Mouse (Mus musculus): ENCODE results near the gene Adgrv1. TPM values are rescaled to one million over a fixed set of nuclear protein-coding genes. Genes with fewer than 3 reads are reported as not detected.
A peak's percentile ranks its signal among the peaks of the same experiment; 100 is the strongest.

Gene Adgrv1
- polyA plus RNA-seq, 1 experiment from 2014 or later, result 14.7 TPM

GRCm38 (mm10) chr13:81369564-81369963, 263.4 kb downstream of the Adgrv1 start:
- Histone ChIP-seq H3K9ac (ENCODE audit: low read length) (no peak overlapping the region), H3K4me2 (ENCODE audit: low read length) (no peak overlapping the region), H3K36me3 (ENCODE audit: control insufficient read depth, insufficient read depth, low read length) (no peaks in the 10 kb centered on the region), H3K4me3 (ENCODE audit: low read depth, low read length) (no peak overlapping the region), H3K9me3 (replicated peaks; ENCODE audit: control insufficient read depth, low read length) (no peaks in the 10 kb centered on the region), H3K4me1 (ENCODE audit: control insufficient read depth, insufficient read depth, low read length) (no peaks in the 10 kb centered on the region), H3K27me3 (replicated peaks; ENCODE audit: control insufficient read depth, insufficient read depth, low read length) (no peaks in the 10 kb centered on the region), H3K27ac (ENCODE audit: low read depth, low read length) (no peak overlapping the region)
- DNase-seq (ENCODE audit: low spot score), result peak; percentile 42
- ATAC-seq, result peak; percentile 42; the same call in 1 of the 2 replicates
- WGBS, result 87% methylated on average over 2 of the region's 2 CpGs

DNA sequence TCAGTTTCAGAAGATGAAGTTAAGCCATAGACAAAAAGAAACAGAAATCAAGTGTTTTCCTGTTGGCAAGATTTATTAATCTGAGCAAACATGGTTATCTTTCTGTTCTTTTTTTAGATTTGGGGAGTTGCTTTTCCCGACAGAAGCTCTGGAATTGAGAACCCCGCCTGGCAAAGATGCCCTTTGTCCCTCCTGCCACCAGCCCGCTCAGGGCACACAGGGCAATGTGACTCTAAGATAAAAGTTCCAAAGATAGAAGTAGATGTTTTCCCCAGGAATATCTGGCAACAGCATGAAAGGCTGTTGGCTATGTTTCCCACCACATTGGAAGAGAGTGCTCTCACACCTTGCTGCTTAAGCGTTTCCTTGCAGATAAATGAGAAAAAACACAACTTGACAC, 264.0 kb downstream of the Adgrv1 start:
- 87% methylated on average over 4 of the region's 4 CpGs for WGBS
- no peak for DNase-seq (ENCODE audit: low spot score)
- Histone ChIP-seq H3K27me3 (replicated peaks; ENCODE audit: control insufficient read depth, insufficient read depth, low read length) (no peaks in the 10 kb centered on the region), H3K9me3 (replicated peaks; ENCODE audit: control insufficient read depth, low read length) (no peaks in the 10 kb centered on the region), H3K4me2 (ENCODE audit: low read length) (no peak overlapping the region), H3K4me3 (ENCODE audit: low read depth, low read length) (no peak overlapping the region), H3K9ac (ENCODE audit: low read length) (no peak overlapping the region), H3K27ac (ENCODE audit: low read depth, low read length) (no peak overlapping the region), H3K36me3 (ENCODE audit: control insufficient read depth, insufficient read depth, low read length) (no peaks in the 10 kb centered on the region), H3K4me1 (ENCODE audit: control insufficient read depth, insufficient read depth, low read length) (no peaks in the 10 kb centered on the region)
- ATAC-seq, result no peak

DNA sequence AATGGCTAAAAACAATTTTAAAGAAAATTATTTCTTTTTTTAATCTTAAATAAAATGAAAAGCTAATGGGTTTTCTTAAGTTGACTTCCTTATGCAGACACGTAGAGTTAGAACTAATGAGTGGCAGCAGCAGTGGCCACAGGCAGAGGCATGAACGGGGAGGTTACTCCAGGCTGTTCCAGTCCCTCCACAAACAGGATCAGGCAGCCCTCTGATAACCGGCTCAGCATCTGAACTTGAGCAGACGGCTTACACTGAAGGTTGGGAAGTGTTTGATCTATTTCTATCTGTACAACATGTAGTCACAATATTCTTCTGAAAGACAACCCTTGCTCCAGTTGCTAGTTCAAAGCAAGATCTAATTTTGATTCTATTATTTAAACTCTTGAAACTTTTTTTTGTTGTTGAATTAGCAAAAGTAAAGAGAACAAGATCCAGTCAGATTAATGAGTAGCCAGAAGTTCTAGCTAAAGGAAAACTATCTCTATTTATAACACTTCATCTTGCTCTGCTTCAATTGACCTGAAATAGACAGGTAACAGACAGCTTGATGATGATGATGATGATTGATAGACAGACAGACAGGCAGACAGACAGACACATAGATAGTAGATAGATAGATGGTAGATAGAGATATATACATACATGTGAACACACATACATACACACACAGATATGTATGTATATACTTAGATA, 265.1 kb downstream of the Adgrv1 start:
- Histone ChIP-seq H3K27me3 (replicated peaks; ENCODE audit: control insufficient read depth, insufficient read depth, low read length) (no peaks in the 10 kb centered on the region), H3K4me1 (ENCODE audit: control insufficient read depth, insufficient read depth, low read length) (no peaks in the 10 kb centered on the region), H3K4me2 (ENCODE audit: low read length) (no peak overlapping the region), H3K36me3 (ENCODE audit: control insufficient read depth, insufficient read depth, low read length) (no peaks in the 10 kb centered on the region), H3K9ac (ENCODE audit: low read length) (no peak overlapping the region), H3K4me3 (ENCODE audit: low read depth, low read length) (no peak overlapping the region), H3K27ac (ENCODE audit: low read depth, low read length) (no peak overlapping the region), H3K9me3 (replicated peaks; ENCODE audit: control insufficient read depth, low read length) (no peaks in the 10 kb centered on the region)
- no peak for DNase-seq (ENCODE audit: low spot score)
- no peak for ATAC-seq
- 81% methylated on average over 4 of the region's 4 CpGs for WGBS

GRCm38 (mm10) chr13:81360338-81360737, 272.6 kb downstream of the Adgrv1 start:
- 95% methylated on average over 2 of the region's 2 CpGs for WGBS
- Histone ChIP-seq H3K4me2 (ENCODE audit: low read length) (no peak overlapping the region), H3K9ac (ENCODE audit: low read length) (no peak overlapping the region), H3K27ac (ENCODE audit: low read depth, low read length) (no peak overlapping the region), H3K27me3 (replicated peaks; ENCODE audit: control insufficient read depth, insufficient read depth, low read length) (no peaks in the 10 kb centered on the region), H3K36me3 (ENCODE audit: control insufficient read depth, insufficient read depth, low read length) (no peaks in the 10 kb centered on the region), H3K4me1 (ENCODE audit: control insufficient read depth, insufficient read depth, low read length) (no peaks in the 10 kb centered on the region), H3K9me3 (replicated peaks; ENCODE audit: control insufficient read depth, low read length) (no peaks in the 10 kb centered on the region), H3K4me3 (ENCODE audit: low read depth, low read length) (no peak overlapping the region)
- ATAC-seq (no peak), DNase-seq (ENCODE audit: low spot score) (no peak)

DNA sequence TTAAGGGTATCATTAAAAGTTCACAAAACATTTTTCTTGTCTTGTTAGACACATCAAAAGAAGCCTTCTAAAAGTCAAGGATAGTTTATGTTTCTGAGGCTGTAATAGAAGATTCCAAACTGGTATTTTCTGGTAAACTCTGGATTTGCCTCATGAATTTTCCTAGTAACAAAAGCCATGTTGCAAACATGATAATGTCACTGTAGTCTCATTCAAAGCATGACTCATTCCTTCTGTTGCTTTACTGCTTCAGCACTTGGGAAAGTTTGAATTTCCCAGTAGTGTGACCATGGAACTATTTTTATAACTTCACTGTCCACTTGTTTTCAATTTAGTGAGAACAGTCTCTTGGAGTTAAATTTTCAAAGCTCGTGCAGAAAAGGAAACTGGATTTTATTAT, 274.2 kb downstream of the Adgrv1 start:
- ATAC-seq (no peak), DNase-seq (ENCODE audit: low spot score) (no peak)
- no peaks in the 10 kb centered on the region for H3K36me3 ChIP-seq (ENCODE audit: control insufficient read depth, insufficient read depth, low read length)
- H3K4me2 ChIP-seq (ENCODE audit: low read length), result no peak overlapping the region
- no peak overlapping the region for H3K27ac ChIP-seq (ENCODE audit: low read depth, low read length)
- WGBS, result 93% methylated on average over 1 of the region's 1 CpGs
- H3K9me3 ChIP-seq (replicated peaks; ENCODE audit: control insufficient read depth, low read length), result no peaks in the 10 kb centered on the region
- H3K27me3 ChIP-seq (replicated peaks; ENCODE audit: control insufficient read depth, insufficient read depth, low read length), result no peaks in the 10 kb centered on the region
- H3K4me3 ChIP-seq (ENCODE audit: low read depth, low read length), result no peak overlapping the region
- H3K9ac ChIP-seq (ENCODE audit: low read length), result no peak overlapping the region
- no peaks in the 10 kb centered on the region for H3K4me1 ChIP-seq (ENCODE audit: control insufficient read depth, insufficient read depth, low read length)

GRCm38 (mm10) chr13:81358365-81358764, 274.6 kb downstream of the Adgrv1 start:
- H3K27ac ChIP-seq (ENCODE audit: low read depth, low read length), result no peak overlapping the region
- WGBS, result 92% methylated on average over 4 of the region's 4 CpGs
- no peak overlapping the region for H3K4me3 ChIP-seq (ENCODE audit: low read depth, low read length)
- ATAC-seq (no peak), DNase-seq (ENCODE audit: low spot score) (no peak)
- H3K4me2 ChIP-seq (ENCODE audit: low read length), result no peak overlapping the region
- H3K9ac ChIP-seq (ENCODE audit: low read length), result no peak overlapping the region
- no peaks in the 10 kb centered on the region for H3K4me1 ChIP-seq (ENCODE audit: control insufficient read depth, insufficient read depth, low read length)
- H3K9me3 ChIP-seq (replicated peaks; ENCODE audit: control insufficient read depth, low read length), result no peaks in the 10 kb centered on the region
- no peaks in the 10 kb centered on the region for H3K36me3 ChIP-seq (ENCODE audit: control insufficient read depth, insufficient read depth, low read length)
- no peaks in the 10 kb centered on the region for H3K27me3 ChIP-seq (replicated peaks; ENCODE audit: control insufficient read depth, insufficient read depth, low read length)

GRCm38 (mm10) chr13:81357215-81357614, 275.7 kb downstream of the Adgrv1 start:
- peak; percentile 42 for DNase-seq (ENCODE audit: low spot score)
- Histone ChIP-seq H3K4me2 (ENCODE audit: low read length) (no peak overlapping the region), H3K9me3 (replicated peaks; ENCODE audit: control insufficient read depth, low read length) (no peaks in the 10 kb centered on the region), H3K27ac (ENCODE audit: low read depth, low read length) (no peak overlapping the region), H3K4me1 (ENCODE audit: control insufficient read depth, insufficient read depth, low read length) (no peaks in the 10 kb centered on the region), H3K27me3 (replicated peaks; ENCODE audit: control insufficient read depth, insufficient read depth, low read length) (no peaks in the 10 kb centered on the region), H3K4me3 (ENCODE audit: low read depth, low read length) (no peak overlapping the region), H3K9ac (ENCODE audit: low read length) (no peak overlapping the region), H3K36me3 (ENCODE audit: control insufficient read depth, insufficient read depth, low read length) (no peaks in the 10 kb centered on the region)
- ATAC-seq, result no peak; the same call in 1 of the 2 replicates
- WGBS, result 86% methylated on average over 3 of the region's 3 CpGs

- Histone ChIP-seq H3K4me2 (ENCODE audit: low read length) (no peak overlapping the region), H3K9ac (ENCODE audit: low read length) (no peak overlapping the region), H3K27me3 (replicated peaks; ENCODE audit: control insufficient read depth, insufficient read depth, low read length) (no peaks in the 10 kb centered on the region), H3K36me3 (ENCODE audit: control insufficient read depth, insufficient read depth, low read length) (no peaks in the 10 kb centered on the region), H3K9me3 (replicated peaks; ENCODE audit: control insufficient read depth, low read length) (no peaks in the 10 kb centered on the region), H3K27ac (ENCODE audit: low read depth, low read length) (no peak overlapping the region), H3K4me3 (ENCODE audit: low read depth, low read length) (no peak overlapping the region), H3K4me1 (ENCODE audit: control insufficient read depth, insufficient read depth, low read length) (no peaks in the 10 kb centered on the region)
- DNase-seq (ENCODE audit: low spot score) (no peak), ATAC-seq (no peak)
- 76% methylated on average over 5 of the region's 5 CpGs for WGBS
Observed at GRCm38 (mm10) chr13:81354587-81354986, 278.4 kb downstream of the Adgrv1 start.

- H3K27me3 ChIP-seq (replicated peaks; ENCODE audit: control insufficient read depth, insufficient read depth, low read length), result no peaks in the 10 kb centered on the region
- DNase-seq (ENCODE audit: low spot score), result no peak
- no peak overlapping the region for H3K9ac ChIP-seq (ENCODE audit: low read length)
- no peak overlapping the region for H3K4me3 ChIP-seq (ENCODE audit: low read depth, low read length)
- H3K9me3 ChIP-seq (replicated peaks; ENCODE audit: control insufficient read depth, low read length), result no peaks in the 10 kb centered on the region
- H3K36me3 ChIP-seq (ENCODE audit: control insufficient read depth, insufficient read depth, low read length), result no peaks in the 10 kb centered on the region
- ATAC-seq, result 0 out of 2 replicates have a peak, but pooled peaks have one; percentile 18
- H3K4me1 ChIP-seq (ENCODE audit: control insufficient read depth, insufficient read depth, low read length), result no peaks in the 10 kb centered on the region
- no peak overlapping the region for H3K27ac ChIP-seq (ENCODE audit: low read depth, low read length)
- no peak overlapping the region for H3K4me2 ChIP-seq (ENCODE audit: low read length)
- WGBS, result 70% methylated on average over 11 of the region's 11 CpGs
Observed at GRCm38 (mm10) chr13:81352296-81352695, 280.7 kb downstream of the Adgrv1 start.

Measured in forebrain, embryonic 14.5 days (tissue).